Mouse (Mus musculus) limb, embryonic 14.5 days (tissue): ENCODE results near the gene Selenot. TPM values are rescaled to one million over a fixed set of nuclear protein-coding genes. Genes with fewer than 3 reads are reported as not detected.
"Not testable (repeated sequence)": the region's sequence is repeated elsewhere in the genome, so short reads cannot be mapped to it uniquely, and the experiment has no call there.

Experiments
- ATAC-seq: fragments of 200-750 bp; cut with Nextera tagmentation; 2 replicates; pipeline ENCODE4 v1.8.0; 2017; ENCODE audit warnings: low read depth, moderate number of reproducible peaks, moderate TSS enrichment; ENCODE audit not compliant: low FRiP score
- DNase-seq: peaks from one replicate; pipeline ENCODE4 v3.0.0-alpha.2; 2015; ENCODE audit warnings: low spot score
- H3K27ac ChIP-seq: fragments of 300-500 bp; sonication (generic); replicated peaks from 2 replicates; pipeline ENCODE4 v1.5.1; 2014; ENCODE audit warnings: low read depth, mild to moderate bottlenecking, low read length, moderate library complexity, mixed read lengths
- H3K27me3 ChIP-seq: fragments of 300-500 bp; sonication (generic); 2 replicates; pipeline ENCODE4 v1.6.1; 2014; ENCODE audit warnings: low read length, mixed read lengths; ENCODE audit not compliant: control insufficient read depth, insufficient read depth
- H3K36me3 ChIP-seq: fragments of 300-500 bp; sonication (generic); 2 replicates; pipeline ENCODE4 v1.6.1; 2014; ENCODE audit warnings: mild to moderate bottlenecking, low read length, moderate library complexity, mixed read lengths; ENCODE audit not compliant: control insufficient read depth, insufficient read depth
- H3K4me1 ChIP-seq: fragments of 300-500 bp; sonication (generic); 2 replicates; pipeline ENCODE4 v1.6.1; 2014; ENCODE audit warnings: antibody characterized with exemption, low read length, mixed read lengths; ENCODE audit not compliant: control insufficient read depth, insufficient read depth
- H3K4me2 ChIP-seq: fragments of 300-500 bp; sonication (generic); replicated peaks from 2 replicates; pipeline ENCODE4 v1.6.1; 2014; ENCODE audit warnings: low read depth, mild to moderate bottlenecking, low read length, moderate library complexity; ENCODE audit not compliant: severe bottlenecking
- H3K4me3 ChIP-seq: fragments of 300-500 bp; sonication (generic); replicated peaks from 2 replicates; pipeline ENCODE4 v1.5.1; 2014; ENCODE audit warnings: low read length
- H3K9ac ChIP-seq: fragments of 300-500 bp; sonication (generic); 2 replicates; pipeline ENCODE4 v1.6.1; 2014; ENCODE audit warnings: mild to moderate bottlenecking, low read depth, low read length, moderate library complexity; ENCODE audit not compliant: severe bottlenecking
- H3K9me3 ChIP-seq: fragments of 300-500 bp; sonication (generic); 2 replicates; pipeline ENCODE4 v1.6.1; 2016; ENCODE audit warnings: low read length; ENCODE audit not compliant: control insufficient read depth
- POLR2A ChIP-seq: fragments of 200-500 bp; IDR thresholded peaks from 2 replicates; pipeline ENCODE4 v1.8.0; 2012; ENCODE audit warnings: inconsistent platforms, mild to moderate bottlenecking, moderate library complexity, borderline replicate concordance; ENCODE audit not compliant: insufficient read depth, insufficient read length; ENCODE audit errors: extremely low read depth
- WGBS: fragments of 180-500 bp; shearing (Covaris S2); extraction: QIAGEN DNeasy Blood & Tissue Kit; methylation state at CpG from one replicate; pipeline ENCODE4 v1.1.7; 2014; 5-methylcytosine and 5-hydroxymethylcytosine counted together
- polyA plus RNA-seq, 2 experiments: library from polyadenylated mRNA; depleted of rRNA in 1 of 2; stranded (reverse) in 1 of 2; unstranded in 1 of 2; fragments of >200 nt; fragmentation: Nextera tagmentation in 1 of 2; extraction: Ambion mirVana in 1 of 2; gene quantifications; 2 replicates each; pipeline versions ENCODE4 v1.2.1 to v1.2.3; 2012 to 2014

Selenot gene
- polyA plus RNA-seq, 2 experiments: 21.1 to 37.6 TPM

GRCm38 (mm10) chr3:58582297-58582696 is 5.9 kb downstream of the Selenot start:
- no peak for ATAC-seq
- WGBS: 84% methylated on average over 5 of the region's 5 CpGs
- DNase-seq: no peak
- Histone ChIP-seq H3K9ac (no peak overlapping the region), H3K4me2 (no peak overlapping the region), H3K4me3 (no peak overlapping the region), H3K4me1 (peaks cover 3% of the 10 kb centered on the region; the same call in 1 of the 2 replicates), H3K36me3 (peaks cover 13% of the 10 kb centered on the region), H3K27ac (no peak overlapping the region), H3K9me3 (no peaks in the 10 kb centered on the region), H3K27me3 (no peaks in the 10 kb centered on the region)
- no peak for TF ChIP-seq POLR2A

DNA sequence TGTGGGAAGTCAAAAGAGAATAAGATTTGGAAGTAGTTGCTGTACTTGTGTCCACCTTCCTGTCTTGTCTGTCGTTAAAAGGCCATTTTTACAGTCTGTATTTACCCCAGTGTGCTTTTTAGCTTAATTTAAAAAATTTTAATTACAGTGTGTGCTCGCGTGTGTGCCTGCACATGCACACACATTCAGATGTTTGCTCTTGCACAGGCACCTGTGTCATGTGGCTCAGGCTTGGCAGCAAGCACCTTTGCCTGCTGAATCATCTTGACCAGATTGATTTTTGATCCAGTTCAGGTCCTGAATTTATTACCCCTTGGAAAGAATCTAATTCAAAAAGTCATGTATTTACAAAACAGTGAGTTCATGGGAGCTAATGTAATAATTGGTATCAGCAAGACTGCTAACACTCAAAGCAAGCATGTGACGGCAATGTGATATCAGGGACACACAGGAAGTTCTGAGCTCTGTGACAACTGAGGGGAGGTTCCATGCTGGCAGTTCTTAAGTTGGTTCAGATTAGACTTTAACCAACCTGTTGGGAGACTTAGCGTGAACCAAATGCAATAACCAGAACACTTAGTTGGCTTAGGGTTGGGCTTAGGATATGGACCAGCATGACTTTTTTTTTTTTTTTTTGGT is 6.5 kb downstream of the Selenot start:
- WGBS: 83% methylated on average over 5 of the region's 5 CpGs
- peaks cover 19% of the 10 kb centered on the region for H3K36me3 ChIP-seq
- no peaks in the 10 kb centered on the region for H3K9me3 ChIP-seq
- DNase-seq (no peak), ATAC-seq (no peak)
- H3K27me3 ChIP-seq: no peaks in the 10 kb centered on the region
- no peak overlapping the region for H3K9ac ChIP-seq
- peaks cover 3% of the 10 kb centered on the region; the same call in 1 of the 2 replicates for H3K4me1 ChIP-seq
- no peak overlapping the region for H3K27ac ChIP-seq
- H3K4me3 ChIP-seq: no peak overlapping the region
- no peak overlapping the region for H3K4me2 ChIP-seq
- no peak for TF ChIP-seq POLR2A

DNA sequence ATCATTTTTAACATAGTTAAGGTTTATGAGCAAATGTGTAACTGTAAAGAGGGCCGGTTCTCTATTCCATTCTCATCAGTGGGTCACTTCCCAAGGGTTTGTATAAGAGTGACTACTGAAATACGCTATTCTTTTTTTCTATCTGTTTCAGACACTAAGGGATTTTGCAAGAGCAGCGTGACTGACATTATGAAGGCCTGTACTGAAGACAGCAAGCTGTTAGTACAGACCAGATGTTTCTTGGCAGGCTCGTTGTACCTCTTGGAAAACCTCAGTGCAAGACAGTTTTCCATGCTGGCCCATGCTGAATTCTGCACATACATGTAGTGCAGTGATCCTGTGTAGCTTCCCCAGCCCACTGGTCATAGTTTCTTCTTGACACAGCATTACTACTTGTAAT is 14.1 kb downstream of the Selenot start:
- 90% methylated on average over 4 of the region's 4 CpGs for WGBS
- ATAC-seq: not testable (repeated sequence)

GRCm38 (mm10) chr3:58592666-58593065 is 16.2 kb downstream of the Selenot start:
- 77% methylated on average over 7 of the region's 7 CpGs for WGBS
- H3K4me2 ChIP-seq, H3K27ac ChIP-seq, H3K4me1 ChIP-seq, H3K27me3 ChIP-seq, H3K9ac ChIP-seq, H3K9me3 ChIP-seq, DNase-seq, H3K4me3 ChIP-seq: not testable (repeated sequence)
- peak; percentile 80; the same call in 1 of the 2 replicates for ATAC-seq
- H3K36me3 ChIP-seq: peaks cover 32% of the 10 kb centered on the region

More for the DNA sequence above, 14.1 kb downstream of the Selenot start:
- H3K4me1 ChIP-seq, H3K4me2 ChIP-seq, DNase-seq, H3K9me3 ChIP-seq, H3K27ac ChIP-seq, H3K27me3 ChIP-seq, H3K9ac ChIP-seq, H3K4me3 ChIP-seq: not testable (repeated sequence)
- H3K36me3 ChIP-seq: peaks cover 42% of the 10 kb centered on the region

DNA sequence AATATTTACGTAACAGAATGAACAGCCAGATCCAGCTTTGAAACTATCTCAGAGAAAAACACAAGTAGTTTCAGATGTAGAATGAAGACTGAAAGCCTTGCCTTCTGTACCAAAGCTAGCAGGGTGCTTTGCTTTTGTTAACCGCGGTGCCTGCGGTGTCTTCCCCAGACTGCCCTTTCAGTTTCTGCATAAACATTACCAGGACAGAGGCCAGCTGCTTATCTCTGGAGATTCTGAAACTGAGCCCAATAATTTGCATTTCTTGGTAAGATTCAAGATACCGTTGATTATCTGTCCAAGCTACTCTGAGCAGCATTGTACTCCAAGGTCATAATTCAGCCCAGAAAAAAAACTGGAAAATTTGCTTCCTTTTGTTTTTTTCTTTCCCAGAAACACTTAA is 17.2 kb downstream of the Selenot start:
- WGBS: 83% methylated on average over 5 of the region's 5 CpGs
- TF ChIP-seq POLR2A: no peak
- Histone ChIP-seq H3K27ac (no peak overlapping the region), H3K36me3 (peaks cover 24% of the 10 kb centered on the region), H3K9me3 (no peaks in the 10 kb centered on the region), H3K9ac (no peak overlapping the region), H3K4me2 (no peak overlapping the region), H3K4me3 (no peak overlapping the region), H3K4me1 (no peaks in the 10 kb centered on the region), H3K27me3 (no peaks in the 10 kb centered on the region)
- ATAC-seq (no peak), DNase-seq (no peak)

GRCm38 (mm10) chr3:58608506-58608905 is 32.1 kb downstream of the Selenot start:
- Histone ChIP-seq H3K9me3 (no peaks in the 10 kb centered on the region), H3K4me1 (no peaks in the 10 kb centered on the region), H3K27me3 (no peaks in the 10 kb centered on the region), H3K27ac (no peak overlapping the region), H3K4me2 (no peak overlapping the region), H3K9ac (no peak overlapping the region), H3K4me3 (no peak overlapping the region), H3K36me3 (no peaks in the 10 kb centered on the region)
- ATAC-seq (no peak), DNase-seq (no peak)
- no peak for TF ChIP-seq POLR2A
- WGBS: 78% methylated on average over 4 of the region's 4 CpGs
